Mouse (Mus musculus) cerebellum, postnatal 14 days (tissue): ENCODE data around the gene Traf3ip3.

Experiments used
- DNase-seq, 2 experiments: peaks; one replicate each; pipeline ENCODE4 v3.0.0; 2021; ENCODE audit warnings: mixed read lengths in 2 of 2

The Traf3ip3 gene

GRCm38 (mm10) chr1:193201383-193201778 lies at the start of gene Traf3ip3:
TSS of gene Traf3ip3 (minus strand) at chr1:193201703.
- no peak for DNase-seq

GRCm38 (mm10) chr1:193250026-193250425 lies 48.5 kb upstream of the Traf3ip3 start:
- DNase-seq, result no peak

DNA sequence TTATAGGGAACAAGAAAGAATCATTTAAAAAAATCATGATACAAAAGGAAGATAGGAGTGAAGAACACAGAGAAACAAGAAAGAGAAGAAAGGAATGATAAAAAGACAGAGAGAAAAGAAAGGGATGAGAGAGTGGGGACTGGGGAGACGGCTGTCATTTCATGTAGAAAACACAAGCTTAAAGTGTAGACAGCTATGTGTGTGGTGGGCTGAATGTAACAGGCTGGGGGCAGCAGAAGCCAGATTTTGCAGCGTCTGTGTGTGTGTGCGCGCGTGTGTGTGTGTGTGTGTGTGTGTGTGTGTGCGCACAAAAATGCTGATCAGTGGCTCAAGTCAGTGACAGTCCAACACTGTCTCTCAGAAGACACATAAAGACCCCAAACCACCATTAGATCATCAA lies 42.7 kb upstream of the Traf3ip3 start:
- DNase-seq, result peak in 1 of 2 experiments; percentile 22

GRCm38 (mm10) chr1:193243571-193244193 lies 42.2 kb upstream of the Traf3ip3 start:
- DNase-seq, result no peak

DNA sequence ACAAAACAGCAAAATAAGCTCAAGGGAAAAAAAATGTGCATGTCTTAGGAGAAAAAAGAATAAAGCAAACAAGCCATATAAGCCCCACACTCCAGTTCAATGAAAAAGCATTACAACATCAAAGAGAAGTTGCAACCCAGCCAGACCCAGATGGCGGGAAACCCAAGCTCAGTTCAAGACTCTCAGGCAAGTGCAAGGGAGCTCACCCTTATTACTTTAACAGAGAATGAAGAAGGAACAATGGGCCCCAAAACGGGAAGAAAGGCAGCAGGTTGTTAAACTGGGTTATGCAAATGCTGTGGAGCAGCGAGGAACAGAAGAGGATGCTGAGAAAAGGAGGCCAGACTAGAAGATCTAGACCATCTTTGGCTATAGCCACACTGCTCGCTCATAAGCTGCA lies 41.4 kb upstream of the Traf3ip3 start:
- peak in 1 of 2 experiments; percentile 33 for DNase-seq

DNA sequence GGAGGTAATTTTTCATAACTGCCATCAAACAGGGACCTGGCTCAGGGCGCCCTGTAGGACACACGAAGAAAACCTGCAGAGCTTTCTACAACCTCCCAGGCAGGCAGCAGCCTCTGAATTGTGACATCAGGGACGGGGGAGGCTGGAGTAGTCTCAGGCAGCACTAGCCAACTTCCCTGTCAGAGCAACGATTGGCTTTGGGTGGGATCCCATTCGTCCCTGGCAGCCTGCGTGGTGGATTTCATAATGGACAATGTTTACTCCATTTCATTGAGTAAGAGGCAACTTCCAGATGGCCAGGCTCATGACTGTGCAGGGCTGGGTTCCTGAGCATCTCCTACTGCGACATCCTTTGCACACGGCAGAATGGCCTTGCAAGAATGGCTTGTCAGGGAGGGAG lies 40.7 kb upstream of the Traf3ip3 start:
- DNase-seq, result peak; percentile 96

DNA sequence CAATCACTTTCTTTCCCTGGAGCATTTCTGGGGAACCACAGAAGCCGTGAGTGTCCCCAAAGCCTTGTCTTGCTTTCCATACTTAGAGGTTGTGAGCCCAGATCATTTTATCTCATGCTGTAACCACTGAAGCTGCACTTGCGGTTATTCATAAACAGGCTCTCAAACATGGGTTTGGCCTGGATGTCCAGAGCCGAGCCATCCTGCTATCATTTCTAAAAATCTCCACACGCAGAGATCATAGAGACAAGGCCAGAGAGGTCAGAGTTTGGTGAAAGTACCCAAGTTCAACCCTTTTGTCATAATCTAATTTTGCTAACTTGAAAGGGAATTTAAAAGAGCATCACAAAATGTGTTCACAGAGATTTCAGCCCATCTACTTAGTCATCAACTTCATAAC lies 39.9 kb upstream of the Traf3ip3 start:
- no peak for DNase-seq

DNA sequence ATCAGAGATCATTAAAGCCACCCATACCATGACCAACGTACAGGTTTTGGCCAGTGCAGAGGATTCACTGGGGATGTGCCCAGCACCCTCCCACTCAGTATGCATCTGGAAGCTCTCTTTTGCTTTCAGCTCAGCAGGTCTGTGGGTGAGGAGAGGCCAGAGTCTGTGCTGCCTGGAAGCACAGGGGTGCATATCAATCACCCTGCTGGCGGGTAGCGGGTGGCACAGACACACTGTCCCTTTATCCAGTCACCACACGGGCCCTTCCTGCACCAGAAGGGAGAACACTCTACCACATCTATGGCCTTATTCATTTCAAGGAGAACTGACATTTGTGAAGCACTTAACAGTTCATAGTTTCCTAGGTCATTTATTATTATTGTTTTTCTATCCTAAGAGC lies 36.9 kb upstream of the Traf3ip3 start:
- no peak for DNase-seq

- no peak for DNase-seq
These were observed 33.4 kb upstream of the Traf3ip3 start for GRCm38 (mm10) chr1:193234930-193235329.

GRCm38 (mm10) chr1:193234130-193234645 lies 32.7 kb upstream of the Traf3ip3 start:
- no peak for DNase-seq

DNA sequence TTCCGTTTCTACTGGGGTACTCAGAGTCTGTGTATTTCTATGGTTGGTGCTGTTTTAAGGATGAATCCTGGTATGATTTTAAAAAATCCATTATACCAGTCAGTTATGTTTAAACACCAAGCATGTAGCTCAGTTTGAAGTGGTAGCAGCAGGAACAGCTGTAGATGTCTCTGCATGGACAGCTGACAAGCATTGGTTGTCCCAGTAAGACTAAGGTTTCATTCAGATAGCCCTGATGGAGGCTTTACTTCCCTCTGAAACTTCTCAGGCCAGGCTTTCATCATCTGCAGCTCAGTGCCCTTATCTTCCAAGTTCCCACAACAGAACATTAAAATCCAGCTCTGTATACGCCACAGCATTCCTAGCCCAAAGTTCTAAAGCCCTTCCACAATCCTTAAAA lies 31.2 kb upstream of the Traf3ip3 start:
- DNase-seq, result no peak

DNA sequence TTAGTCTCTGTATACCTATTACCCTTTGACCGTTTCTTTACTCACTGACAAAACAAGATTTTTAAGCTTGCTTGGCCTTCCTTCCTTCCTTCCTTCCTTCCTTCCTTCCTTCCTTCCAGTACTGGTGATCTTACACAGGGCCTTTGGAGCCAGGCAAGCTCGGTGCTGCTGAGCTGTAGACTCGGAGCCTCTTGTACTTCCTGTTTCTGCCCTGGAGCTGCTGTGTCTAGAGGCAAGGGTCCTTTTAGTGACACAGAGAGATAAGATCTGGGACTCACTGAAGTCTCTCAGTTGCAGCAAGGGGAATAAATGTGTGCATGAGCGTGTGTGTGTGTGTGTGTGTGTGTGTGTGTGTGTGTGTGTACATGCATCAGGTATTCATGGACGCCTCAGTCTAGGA lies 29.4 kb upstream of the Traf3ip3 start:
- no peak for DNase-seq

DNA sequence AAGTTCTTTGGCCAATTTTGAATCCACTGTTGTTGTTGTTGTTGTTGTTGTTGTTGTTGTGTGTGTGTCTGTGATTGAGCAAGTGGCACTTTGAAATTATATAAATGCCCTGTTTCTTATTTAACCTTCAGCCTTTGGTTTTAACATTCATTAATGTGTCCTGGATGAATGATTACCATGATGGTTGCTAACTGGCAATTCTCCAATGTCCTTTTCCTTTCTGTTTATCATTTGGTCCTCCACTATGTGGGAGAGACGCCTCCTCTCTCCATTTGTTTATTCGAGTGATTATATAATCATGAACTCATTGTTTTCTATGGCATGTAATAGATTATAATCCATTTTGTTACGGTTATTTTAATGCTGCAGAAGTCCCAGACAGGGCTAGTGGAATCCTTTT lies 29.0 kb upstream of the Traf3ip3 start:
- DNase-seq, result no peak

DNA sequence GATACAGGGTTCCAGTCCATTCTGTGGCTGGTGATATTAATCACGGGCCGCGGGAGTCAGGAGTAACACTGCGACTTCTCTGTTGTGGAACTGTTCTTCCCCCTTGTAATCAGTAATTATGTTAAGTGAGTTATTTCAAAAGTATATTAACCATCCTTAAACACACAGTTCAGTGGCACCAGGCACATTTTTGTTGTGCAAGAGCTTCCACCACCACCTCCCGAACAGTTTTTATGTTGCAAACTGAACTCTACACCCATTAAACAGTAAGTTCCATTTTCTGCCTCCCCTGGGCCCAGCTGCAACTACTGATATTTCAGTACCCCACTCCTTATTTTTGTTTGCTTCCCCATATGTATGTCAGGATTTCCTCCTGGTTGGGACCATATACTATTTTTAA lies 28.1 kb upstream of the Traf3ip3 start:
- no peak for DNase-seq

GRCm38 (mm10) chr1:193227537-193227936 lies 26.0 kb upstream of the Traf3ip3 start:
- DNase-seq, result no peak

DNA sequence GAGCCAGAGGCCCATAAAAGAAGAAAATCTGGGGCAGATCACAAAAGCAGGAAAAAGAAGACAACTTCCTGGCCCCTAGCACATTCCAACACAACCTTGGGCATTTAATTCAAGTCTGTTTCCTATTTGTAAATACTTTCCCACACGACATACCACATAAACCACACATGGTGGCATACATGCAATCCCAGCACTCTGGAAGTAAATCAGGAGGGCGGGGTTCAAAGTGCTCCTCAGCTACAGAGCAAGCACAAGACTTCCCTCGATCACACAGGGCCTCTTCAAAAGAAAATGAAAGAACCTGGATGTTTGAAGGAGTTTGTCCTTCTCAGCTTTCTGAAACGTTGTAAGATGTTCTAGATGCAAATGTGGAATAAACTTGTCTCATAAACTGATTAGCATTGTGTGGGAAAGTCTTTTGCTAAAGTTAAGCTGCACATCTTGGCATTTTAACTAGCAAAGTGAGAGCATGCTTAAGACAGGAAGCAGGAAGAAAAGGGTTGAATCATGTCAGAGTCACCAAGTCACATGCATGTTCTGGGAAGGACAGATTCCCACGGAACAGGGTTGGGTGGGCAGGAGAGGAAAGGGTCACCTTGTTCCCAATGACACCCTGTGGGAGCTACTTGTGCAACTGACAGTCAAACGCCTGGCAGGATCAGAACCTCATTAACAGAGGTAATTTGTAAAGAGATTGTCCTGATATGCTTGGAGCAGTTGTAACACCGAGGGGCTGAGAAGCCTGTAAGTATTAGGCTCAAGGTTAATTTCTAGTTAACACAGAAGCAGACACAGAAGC lies 25.4 kb upstream of the Traf3ip3 start:
- no peak for DNase-seq

DNA sequence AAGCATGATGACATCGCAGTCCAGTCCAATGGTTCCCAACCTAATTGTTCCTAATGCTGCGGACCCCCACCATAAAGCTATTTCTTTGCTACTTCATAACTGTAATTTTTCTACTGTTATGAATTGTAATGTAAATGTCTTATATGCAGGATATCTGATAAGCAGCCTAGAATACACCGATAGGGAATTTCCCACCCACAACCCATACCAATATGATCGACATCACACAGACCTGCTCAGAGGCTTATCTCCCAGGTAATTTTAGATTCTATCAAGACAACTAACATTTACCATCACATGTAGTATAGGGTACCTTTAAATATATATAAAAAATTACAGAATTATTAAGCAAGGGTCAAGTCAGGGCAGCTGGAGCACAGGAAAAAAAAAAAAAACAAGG lies 24.6 kb upstream of the Traf3ip3 start:
- DNase-seq, result no peak

- no peak for DNase-seq
These were observed 24.0 kb upstream of the Traf3ip3 start for GRCm38 (mm10) chr1:193225531-193225930.

DNA sequence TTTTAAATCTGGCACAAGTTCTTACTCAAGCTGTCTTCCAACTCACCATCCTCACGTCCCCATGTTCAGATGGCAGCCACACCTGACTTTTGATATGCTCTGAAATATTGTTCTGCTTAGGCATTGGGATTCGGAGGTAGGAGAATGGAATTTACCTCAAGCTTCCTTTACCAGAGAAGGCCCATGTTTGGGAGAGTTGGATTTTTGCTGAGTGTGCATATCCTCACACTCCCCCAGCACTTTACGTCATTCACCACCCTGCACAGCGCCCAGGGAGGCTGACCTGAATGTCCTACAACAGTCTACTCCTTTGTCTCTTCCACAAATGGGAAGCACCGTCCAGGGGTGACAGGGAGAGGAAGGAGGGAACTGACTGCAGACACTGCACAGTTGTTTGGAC lies 18.9 kb upstream of the Traf3ip3 start:
- DNase-seq, result no peak

DNA sequence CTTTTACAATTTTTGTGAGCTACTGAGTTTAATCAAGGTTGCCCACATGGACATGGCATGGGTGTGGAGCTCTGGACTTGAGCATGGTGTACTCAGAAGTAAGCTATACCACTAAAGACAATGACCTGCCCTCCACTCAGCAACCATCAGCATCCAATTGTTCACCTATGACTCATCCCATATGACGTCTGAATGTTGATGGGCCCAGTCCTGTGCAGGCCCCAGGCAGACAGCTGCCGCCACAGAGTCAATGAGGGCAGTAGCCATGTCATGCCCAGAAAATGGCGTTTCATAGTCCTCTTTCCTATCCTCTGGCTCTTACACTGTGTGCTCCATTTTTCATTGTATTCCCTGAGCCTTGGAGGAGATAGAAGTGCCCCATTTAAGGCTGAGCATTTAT lies 14.5 kb upstream of the Traf3ip3 start:
- no peak for DNase-seq

DNA sequence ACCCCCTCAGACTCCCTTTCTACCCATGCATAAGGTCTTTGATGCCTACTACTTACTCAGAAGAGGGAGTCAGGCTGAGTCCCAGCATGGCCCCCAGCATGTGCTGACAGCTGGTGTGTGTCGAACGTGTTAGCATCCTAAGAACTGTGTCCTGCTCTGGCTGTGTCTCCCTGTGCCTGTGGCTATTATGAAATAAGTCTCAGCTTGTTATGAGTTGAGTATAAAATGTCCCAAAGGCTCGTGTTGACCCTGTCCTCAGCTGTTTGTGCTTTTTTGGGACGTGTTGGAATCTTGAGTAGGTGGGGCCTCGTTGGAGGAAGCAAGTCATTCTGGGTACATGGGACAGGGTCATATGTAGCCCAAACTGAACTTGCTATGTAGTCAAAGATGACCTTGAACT lies 12.6 kb upstream of the Traf3ip3 start:
- no peak for DNase-seq

GRCm38 (mm10) chr1:193211371-193211770 lies 9.9 kb upstream of the Traf3ip3 start:
- DNase-seq, result no peak

- DNase-seq, result peak; percentile 69 to 79
These were observed 6.7 kb upstream of the Traf3ip3 start for GRCm38 (mm10) chr1:193208178-193208577.

DNA sequence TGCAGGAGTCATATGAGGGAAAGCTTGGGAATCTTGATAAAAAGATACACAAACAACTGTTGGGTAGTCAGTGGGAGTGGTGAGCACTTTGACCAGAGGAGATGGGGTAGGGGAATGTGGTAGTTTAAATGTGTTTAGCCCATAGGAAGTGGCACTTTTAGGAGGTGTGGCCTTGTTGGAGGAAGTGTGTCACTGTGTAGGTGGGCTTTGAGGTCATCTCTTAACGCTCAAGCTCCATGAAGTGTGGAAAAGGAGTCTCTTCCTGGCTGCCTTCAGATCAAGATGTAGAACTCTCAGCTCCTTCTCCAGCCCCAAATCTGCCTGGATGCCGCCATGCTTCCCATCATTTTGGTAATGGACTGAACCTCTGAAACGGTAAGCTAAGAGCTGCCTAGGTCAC lies 6.0 kb upstream of the Traf3ip3 start, which contains the start of gene Lamb3:
Gene Lamb3 (plus strand): TSS at position 197 of the 400 bp plus-strand sequence.
- DNase-seq, result no peak
